Mouse (Mus musculus): ENCODE measurements at regions not wholly inside any gene's neighbourhood (a gene's known extent, or its start where the extent isn't known, plus 50 kb on each side); places are given as distances from the start of the nearest gene placed in this dataset.

DNA sequence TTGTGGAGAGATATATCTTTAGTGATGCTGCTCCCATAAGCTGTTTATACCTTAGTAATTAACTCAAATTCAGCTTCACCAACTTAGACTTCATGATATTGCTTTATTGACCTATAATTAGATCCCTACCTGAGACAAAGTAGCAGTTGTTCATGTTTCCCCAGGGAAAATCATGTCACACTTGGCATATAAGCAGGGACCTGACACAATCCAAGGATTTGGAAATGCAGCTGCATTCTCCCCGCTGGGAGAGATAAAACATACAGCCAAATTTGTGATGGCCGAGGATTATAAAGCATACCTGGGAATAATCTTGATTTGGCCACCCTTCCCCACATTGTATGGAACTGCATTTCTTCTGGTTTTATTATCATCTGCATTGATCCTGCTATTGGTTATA lies 55.6 kb upstream of the Tmc1 start:
- TF ChIP-seq CTCF (IDR thresholded peaks at IDR 0.05; ENCODE audit: borderline replicate concordance, insufficient read depth, low read depth, low read length): no peak
- no peak for TF ChIP-seq POLR2A (IDR thresholded peaks at IDR 0.05; ENCODE audit: borderline replicate concordance, insufficient read depth, low read length)

All from cerebellum, adult 2 months (tissue).